Mouse (Mus musculus): Measurements from ENCODE around the gene Gm10964.
"Not testable (repeated sequence)": the region's sequence is repeated elsewhere in the genome, so short reads cannot be mapped to it uniquely, and the experiment has no call there.

Gene Gm10964

DNA sequence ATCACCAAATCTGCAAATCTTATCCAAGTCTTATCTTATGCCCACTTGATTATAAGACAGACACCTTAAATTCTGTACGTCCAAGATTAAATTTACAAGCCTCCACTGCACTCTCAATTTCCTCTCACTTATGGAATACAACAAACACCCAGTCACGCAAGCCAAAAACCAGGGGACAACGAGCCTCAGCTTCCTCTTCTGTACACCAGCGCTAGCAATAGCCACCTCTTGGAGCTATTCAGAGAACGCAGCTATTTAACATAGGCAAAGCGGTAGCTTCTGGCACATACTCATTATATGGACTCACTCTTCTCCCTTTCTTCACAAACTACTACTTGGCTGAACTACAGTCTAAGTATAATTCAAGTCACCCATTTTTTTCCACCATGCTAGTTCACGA, 40.0 kb downstream of the Gm10964 start:
- DNase-seq (ENCODE audit: low spot score): no peak

DNA sequence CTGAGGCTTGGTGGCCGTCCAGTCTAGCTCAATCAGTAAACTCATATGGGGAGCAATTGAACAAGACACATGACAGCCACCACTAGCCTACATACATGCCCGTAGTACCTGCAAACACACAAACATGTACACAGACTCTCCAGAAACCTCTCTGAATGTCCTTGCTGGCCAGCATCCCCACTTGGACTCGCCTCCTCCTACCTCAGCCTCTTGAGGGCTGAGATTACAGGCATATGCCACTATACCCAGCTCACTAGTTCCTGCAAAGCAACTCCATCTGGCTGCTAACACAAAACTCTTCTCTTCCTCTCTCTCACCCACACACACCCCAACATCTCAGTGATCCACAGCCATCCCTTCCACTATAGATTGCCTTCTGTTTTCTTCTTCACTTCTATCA, 41.1 kb downstream of the Gm10964 start:
- no peak for DNase-seq (ENCODE audit: low spot score)

DNA sequence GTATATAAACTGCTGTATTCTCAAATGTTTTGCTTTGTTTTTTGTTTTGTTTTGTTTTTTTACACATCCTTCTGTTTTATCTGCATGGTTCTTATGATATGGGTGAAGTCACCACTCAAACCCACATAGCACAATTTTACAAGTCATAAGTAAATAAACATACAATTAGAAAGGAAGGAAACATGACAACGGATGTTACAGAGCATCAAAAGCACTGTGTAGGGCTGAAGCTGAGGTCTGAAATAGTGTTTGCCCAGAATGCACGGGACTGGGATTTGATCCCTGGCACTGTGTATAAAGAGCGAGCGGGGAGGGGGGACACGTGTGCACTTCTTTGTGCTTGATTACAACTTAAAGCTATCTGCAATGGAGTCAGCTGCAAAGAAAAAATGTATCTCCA, 41.6 kb downstream of the Gm10964 start:
- DNase-seq (ENCODE audit: low spot score): no peak

DNA sequence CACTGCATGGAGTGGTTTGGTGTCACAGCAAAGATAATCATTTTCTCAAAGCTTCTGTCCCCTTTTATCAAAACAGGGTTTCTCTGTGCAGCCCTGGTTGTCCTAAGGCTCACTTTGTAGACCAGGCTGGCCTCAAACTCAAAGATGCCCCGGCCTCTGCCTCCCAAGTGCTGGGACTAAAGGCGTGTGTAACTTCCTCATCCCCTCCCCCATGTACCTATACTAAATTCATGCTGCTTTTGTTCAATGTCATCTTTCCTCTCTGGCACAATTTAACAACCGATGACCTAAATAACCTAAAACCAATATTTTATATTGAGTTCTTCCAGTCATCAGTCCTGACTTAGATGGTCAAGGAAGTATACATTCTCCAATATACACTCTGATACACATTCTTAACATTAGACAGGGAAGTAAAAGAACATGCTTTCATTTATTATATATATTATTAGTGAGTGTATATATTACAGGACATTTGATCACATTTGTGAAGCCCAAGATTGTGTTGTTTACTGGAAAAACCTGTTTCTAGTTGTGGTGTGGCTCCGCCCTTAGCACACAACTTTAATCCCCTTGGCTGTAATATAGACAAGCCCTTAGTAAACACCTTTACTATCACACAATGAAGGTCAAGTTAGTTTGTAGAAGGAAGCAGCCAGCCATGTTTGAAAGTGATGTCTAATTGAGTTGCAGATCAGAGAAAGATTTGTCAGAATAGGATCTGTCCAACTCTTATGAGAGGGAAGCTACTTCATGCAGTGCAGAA, 43.9 kb downstream of the Gm10964 start:
- DNase-seq (ENCODE audit: low spot score): no peak

DNA sequence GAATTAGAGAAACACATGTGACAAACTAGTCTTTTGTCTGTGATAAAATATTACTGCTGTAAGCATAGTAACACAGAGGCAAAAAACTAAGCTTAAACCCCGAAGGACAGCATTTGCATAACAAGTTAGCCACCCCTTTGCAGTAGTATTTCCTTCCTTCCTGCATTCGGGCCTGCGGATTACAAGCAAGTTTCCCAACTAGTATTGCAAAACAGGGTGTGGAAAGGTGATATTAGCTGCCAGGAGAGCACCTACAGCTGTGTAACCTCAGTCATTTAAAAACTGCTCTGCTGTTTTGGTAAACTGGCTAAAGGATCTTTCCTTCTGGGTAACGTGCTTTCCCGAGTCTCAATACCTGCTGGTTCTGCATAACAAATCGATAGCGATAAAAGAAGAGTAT, 48.1 kb downstream of the Gm10964 start:
- DNase-seq (ENCODE audit: low spot score): no peak

DNA sequence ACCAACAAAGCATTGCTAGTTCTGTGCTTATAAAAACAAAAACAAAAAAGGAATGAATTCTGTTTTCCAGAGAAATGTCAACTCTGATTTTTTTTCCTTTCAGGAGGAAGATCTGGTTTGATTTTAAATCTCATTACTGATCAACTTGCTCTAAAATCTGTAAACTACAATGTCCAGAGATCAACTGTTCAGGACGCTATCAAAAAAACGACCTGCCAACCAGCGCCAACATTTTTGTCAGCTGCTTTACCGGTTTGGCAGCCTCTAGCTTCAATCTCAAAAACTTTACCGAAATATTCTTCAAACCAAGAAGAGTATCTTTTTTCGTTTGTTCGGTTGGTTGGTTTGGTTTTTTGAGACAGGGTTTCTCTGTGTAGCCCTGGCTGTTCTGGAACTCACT, 49.9 kb downstream of the Gm10964 start:
- DNase-seq (ENCODE audit: low spot score): no peak

DNA sequence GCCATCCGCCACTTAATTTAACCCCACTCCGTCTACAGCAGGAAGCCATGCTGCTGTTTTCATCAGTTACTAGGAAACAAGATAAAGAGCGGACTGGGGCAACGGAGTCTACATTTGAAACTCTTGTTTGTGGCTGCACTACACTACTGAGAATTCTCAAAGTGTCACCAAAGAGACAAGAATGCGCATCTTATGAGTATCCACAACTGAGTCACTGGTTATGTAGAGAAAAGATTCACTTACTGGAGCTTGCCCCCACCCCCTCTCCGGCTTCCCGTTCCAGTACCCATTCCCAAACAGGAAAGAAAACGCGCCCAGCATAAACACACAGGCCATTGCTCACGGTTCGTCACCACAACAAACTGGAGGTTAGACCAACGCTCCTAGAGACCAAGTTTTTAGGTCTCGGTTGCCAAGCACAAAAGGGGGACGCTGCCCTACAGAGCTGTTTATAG, 50.8 kb downstream of the Gm10964 start:
- DNase-seq (ENCODE audit: low spot score): no peak

DNA sequence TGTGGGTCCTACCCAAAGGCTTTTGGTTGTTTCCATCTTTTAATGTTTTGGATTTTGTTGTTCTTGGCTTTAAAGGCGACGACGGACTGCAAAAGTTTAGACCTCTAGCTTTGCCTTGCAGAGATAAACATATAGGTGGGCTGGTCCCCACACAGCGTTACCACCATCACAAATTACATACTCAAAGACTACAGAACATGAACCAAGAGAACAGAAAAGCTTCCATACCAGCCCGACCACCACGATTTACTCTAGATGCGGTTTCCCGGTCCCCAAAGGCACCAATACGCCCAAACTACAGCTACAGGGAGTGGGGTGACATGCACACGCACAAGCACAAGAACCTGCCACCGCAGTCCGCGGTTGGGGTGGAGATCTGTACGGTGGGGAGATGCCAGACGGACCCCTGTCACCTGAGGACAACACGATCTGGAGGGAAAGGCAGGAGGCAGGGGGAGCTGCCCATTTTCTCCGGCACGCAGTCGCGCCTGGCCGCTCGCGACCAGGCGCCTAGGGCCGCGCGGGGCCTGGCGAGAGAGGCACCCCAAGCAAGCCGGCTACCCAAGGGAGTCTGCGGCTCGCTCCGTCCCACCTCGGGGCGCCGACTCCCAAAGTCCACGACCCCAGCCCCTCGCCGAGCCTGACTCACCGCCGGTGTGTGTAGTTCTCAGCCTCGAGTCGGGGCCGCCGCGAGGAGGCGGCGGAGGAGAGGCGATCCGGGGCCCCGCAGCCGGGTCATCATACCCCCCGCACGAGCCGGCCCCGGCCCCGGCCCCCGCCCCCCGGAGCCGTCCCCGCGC, 51.4 kb downstream of the Gm10964 start:
- peak; percentile 49 for DNase-seq (ENCODE audit: low spot score)

DNA sequence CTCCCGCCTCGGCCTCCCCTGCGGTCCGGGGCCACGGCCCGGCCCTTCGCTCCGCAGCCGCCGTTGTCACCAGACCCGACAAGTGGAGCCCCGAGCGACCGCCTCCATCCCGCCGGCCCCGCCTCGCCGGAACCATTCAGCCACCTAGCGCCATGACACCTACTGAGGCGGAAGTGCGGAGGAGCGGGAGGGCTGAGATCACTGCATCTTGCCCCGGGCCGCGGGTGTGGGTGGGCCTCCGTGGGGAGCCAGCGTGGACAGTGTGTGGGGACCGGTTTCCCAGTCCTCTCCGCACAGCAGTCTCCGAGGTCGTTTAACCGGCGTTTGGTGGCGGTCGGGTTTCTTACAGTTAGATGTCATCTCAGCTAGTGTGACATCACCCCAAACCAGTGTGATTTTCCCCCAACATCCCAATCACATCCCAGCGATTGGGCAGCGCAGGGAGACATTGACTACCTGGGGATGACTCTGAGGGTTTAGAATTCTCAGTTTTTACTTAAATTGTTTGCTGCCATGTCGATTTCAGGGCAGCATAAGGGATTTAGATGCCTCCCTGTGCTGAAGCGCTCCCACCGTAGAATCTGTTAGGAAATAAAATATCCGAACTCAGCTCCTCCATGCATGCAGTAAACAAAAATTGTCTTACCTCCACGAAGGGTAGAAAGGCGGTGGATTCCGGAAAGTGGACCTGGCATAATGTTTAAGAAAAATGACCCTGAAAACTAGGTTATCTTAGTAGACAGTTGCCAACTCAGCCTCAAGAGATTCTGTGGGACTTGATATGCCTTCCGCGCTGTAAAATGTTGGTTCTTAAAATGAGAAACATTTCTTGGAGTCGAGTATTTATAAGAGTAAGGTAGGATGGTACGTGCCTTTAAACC, 52.3 kb downstream of the Gm10964 start, which contains the start of gene Hipk1:
Hipk1 (minus strand) TSS at position 334 of the 881 bp plus-strand sequence.
- DNase-seq (ENCODE audit: low spot score): peak; percentile 86

DNA sequence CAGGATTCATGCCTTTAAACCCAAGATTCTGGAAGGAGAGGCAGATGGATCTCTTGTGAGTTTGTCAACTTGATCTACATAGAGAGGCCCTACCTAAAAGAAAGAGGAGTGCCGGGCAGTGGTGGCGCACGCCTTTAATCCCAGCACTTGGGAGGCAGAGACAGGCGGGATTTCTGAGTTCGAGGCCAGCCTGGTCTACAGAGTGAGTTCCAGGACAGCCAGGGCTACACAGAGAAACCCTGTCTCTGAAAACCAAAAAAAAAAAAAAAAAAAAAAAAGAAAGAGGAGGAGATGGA, 52.9 kb downstream of the Gm10964 start:
- not testable (repeated sequence) for DNase-seq (ENCODE audit: low spot score)

DNA sequence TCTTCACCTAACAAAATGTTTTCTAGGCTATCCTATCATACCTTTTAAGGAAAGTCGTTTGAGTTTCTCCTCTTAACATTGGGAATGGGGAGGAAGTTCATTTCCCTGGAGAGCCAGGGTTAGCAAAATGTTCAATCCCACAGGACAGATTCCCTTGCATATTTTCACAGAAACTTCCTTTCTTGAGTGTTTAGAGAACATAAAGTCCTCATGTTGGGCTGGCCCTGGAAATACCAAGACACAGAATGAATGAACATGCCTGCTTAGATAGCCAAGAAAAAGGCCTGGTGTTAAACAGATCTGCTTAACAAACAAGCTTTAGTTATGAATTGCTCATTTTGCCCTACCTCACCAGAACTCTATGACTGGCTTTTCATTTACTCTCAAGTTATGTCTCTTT, 53.4 kb downstream of the Gm10964 start:
- no peak for DNase-seq (ENCODE audit: low spot score)
